Mouse (Mus musculus) right cerebral cortex, postnatal 10 days (tissue): Measurements from ENCODE around the gene Gm13030.
"Not testable (repeated sequence)": the region's sequence is repeated elsewhere in the genome, so short reads cannot be mapped to it uniquely, and the experiment has no call there.

ENCODE experiments used
- DNase-seq, 2 experiments: peaks; one replicate each; pipeline ENCODE4 v3.0.0; 2021; ENCODE audit warnings: low spot score in 2 of 2

Gene Gm13030

DNA sequence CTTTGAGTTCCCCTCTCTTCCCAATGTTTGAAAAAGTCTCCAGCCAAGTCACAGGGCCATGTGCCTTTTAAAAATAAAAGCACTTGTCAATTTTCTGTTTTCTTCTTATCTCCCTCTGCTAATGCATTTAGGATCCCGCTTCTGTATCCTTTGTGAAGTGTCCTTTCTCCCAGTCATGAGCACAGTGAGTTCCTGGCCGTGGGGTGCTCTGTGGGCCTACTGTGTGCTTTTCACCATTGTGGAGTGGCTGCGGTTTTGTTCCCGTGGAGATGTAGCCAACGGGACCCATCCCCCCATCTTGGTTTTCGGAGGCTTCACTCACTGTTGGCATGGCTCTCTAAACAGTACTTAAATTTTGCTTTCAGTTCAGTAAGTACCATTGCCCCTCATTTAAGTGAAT lies 7.8 kb downstream of the Gm13030 start:
- DNase-seq = no peak

DNA sequence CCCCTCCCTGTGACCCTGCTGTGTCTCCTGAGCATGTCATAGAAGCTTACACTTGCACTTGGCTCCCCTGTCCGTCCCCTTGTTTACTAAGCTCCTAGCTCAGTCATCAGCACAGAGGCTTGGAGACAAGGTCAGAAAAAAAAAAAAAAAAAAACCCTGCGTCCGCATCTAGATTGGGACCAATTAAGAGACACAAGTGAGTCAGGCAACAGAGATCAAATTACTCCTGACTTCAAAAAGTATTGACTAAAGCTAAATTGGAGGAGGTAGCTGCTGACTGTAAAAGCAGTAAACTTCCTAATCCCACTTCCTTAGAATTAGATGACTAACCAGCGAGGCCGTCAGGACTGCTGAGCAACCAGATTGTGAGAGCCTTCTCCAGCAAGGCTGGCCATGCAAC lies 8.7 kb downstream of the Gm13030 start:
- DNase-seq = no peak

DNA sequence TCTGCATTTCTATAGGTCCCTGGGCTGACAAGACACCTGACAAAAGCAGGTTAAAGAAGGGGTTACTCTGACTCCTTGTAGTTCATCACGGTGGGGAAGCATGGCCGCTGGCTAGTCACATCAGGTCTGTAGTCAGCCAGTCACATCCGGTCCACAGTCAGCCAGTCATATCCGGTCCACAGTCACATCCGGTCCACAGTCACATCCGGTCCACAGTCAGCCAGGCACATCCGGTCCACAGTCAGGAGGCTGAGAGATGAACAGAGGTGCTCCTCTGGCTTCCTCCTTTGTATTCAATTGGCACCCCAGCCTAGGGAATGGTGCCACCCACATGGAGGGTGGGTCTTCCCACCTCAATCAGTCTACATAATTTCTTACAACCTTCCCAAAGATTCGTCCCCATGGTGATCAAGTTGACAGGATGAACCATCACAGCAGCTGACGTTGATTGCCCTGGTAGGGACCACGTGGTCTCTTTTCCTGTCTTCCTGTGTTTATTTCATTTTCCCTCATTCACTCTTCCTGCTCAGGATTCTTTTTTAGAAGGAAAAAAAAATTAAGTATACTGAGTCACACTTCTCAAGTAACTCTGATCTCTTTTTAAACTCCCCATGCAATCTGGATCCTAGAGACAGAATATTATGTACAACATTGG lies 10.3 kb downstream of the Gm13030 start, which contains the start of gene Pla2g5:
TSS of gene Pla2g5 (minus strand) at position 139 of the 655 bp plus-strand sequence.
- peak in 1 of 2 experiments; percentile 29 for DNase-seq

- peak; percentile 87 to 89 for DNase-seq
Measured at GRCm38 (mm10) chr4:138859728-138860127, 14.0 kb downstream of the Gm13030 start.

DNA sequence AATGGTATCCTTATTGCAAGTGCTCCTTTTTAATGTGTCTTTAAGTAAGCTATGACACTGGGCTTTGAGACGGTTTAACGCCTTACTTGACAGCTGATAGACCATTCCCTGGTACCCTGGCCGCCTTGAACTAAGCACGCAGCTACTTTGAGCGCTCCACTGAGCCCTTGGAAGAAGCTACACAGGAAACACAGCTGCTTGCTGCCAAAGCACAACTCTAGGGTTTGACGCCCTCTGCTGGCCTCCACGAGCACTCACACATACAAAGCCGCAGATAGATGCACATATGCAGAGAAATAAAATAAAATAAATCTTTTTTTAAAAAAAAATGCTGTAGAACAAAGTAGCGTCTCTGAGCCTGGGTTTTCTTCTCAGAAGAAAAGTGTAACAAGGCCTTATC lies 14.5 kb downstream of the Gm13030 start:
- peak in 1 of 2 experiments; percentile 73 for DNase-seq

DNA sequence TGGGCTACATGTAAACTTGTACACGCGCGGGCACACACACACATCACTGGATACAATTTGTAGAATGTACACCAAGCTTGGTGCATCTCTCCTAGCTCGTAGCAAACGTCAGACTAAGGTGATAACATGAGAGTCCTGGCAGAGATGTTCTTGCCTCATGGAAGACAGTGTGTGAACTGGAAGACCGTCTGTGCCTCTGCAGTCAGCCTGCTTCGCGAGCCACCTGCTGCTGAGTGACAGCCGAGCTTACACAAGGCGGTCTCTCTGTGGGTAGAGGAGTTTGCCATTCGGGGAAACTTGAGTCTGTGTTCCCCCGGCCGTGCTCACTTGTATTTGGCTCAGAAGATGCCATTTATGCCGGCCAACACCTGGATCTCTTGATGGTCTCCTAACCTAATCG lies 15.3 kb downstream of the Gm13030 start:
- DNase-seq = peak; percentile 58 to 80

GRCm38 (mm10) chr4:138857576-138857975 lies 16.2 kb downstream of the Gm13030 start:
- DNase-seq = peak in 1 of 2 experiments; percentile 30

DNA sequence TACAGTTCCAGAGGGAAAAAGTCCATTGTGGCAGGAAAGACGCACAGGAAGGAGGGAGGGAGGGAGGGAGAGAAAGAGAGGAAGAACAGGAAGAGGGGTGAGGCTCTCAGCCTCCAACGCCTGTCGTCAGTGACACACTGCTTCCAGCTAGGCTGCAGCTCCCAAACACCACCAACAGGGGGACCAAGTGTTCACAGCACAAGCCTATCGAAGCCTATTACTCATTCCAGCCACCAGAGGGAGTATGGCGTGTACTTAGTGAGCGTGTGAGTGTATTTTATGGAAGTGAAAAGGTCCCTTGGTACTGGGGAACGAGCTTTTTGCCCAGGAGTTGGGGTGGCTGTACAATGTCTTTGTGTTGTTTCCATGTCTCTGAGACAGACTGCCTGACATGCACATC lies 17.3 kb downstream of the Gm13030 start:
- peak; percentile 84 for DNase-seq

DNA sequence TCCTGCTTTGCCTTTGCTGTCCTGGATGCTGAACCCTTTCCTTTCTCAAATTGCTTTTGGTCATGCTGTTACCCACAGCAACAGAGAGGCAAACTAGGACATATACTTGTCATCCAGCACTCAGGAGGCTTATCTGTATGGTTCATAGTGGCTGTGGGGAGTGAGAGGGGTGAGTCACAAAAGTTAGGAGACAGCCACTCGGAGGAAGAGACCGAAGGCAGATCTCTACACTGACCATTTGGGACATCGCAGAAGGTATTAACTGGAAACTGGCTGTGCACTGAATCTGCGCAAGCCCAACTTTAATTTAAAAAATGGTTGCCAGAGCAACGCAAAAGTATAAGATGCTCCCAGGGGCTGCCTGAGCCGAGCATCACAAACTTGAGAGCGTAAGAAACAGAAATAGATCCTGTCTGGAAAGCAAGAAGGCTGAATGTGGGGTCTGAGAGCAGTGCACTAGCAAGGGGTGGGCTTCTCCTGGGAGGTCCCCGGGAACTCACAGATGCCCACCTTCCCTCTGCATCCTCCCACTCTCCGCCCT lies 18.6 kb downstream of the Gm13030 start:
- peak; percentile 54 to 76 for DNase-seq

GRCm38 (mm10) chr4:138852961-138853360 lies 20.8 kb downstream of the Gm13030 start:
- peak in 1 of 2 experiments; percentile 29 for DNase-seq

- DNase-seq = peak; percentile 88 to 90
Measured at GRCm38 (mm10) chr4:138851463-138851862, 22.3 kb downstream of the Gm13030 start.

GRCm38 (mm10) chr4:138841386-138841785 lies 32.4 kb downstream of the Gm13030 start:
- DNase-seq = peak; percentile 92

- no peak for DNase-seq
Measured at GRCm38 (mm10) chr4:138840726-138841125, 33.0 kb downstream of the Gm13030 start.

GRCm38 (mm10) chr4:138839806-138840205 lies 34.0 kb downstream of the Gm13030 start:
- DNase-seq = no peak

DNA sequence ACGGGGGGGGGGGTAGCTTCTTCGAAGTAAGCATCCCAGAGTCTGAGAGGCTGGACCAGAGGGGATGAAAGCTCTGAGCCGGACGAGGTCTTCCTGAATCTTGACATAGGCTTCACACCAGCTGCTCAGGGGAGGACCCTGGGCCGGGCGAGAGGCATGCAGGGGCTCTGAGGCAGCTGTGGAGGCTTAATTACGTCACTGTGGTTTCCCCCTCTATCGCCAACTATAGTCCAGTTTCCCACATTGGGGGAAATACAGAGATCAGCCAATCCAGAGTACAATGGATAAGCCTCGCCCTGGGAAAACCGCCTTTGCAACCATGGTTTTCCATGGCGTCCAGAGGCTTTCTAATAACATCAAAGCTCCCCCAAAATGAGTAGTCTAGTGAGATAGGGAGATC lies 46.6 kb downstream of the Gm13030 start:
- DNase-seq = no peak

DNA sequence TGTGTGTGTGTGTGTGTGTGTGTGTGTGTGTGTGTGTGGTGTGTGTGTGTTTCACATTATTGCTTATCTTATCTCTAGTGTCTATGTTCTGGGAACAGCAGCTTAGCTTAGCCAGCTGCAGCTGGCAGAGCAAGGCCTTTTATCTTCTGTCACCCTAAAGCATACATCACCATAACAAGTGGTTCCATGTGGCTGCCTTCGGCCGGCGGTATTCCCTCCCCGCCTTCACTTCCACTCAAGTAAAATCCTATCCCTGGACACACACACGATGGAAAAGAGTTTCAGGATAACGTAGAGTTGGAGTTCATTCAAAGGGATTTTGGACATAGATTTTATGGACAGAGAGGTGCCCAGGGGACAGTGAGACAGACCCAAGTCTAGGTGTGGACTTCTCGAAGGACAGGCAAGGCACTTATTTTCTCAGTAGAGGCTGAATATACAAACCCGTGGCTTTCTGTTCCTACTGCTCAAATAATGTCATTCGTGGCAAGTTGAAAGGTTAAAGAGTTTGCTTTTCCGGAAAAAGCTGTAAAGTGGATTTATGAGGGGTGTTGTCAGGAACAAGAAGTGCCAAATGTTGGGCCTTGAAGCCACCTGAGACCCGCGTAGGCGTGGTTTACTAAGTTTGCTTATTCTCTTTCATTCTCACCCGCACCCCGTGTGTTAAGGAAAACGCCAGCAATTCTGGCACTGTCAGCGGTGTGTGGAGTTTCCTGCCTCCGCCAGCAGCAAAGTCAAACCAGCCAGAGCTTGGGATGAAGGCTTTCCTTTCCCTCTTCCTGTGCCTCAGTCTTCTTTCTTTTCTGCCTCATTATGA lies 47.8 kb downstream of the Gm13030 start:
- DNase-seq = no peak

DNA sequence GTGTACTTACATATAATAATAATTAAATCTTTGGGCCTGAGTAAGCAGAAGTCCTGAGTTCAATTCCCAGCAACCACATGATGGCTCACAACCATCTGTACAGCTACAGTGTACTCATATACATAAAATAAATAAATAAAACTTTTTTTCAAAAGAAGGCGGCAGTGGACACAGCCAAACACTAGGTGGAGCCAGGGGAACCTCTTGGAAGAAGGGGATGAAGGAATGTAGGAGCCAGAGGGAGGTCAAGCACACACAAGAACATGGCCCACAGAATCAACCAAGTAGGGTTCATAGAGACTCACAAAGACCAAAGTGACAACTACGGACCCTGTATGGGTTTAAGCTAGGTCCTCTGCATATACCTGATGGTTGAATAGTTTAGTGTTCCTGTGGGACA lies 49.1 kb downstream of the Gm13030 start:
- DNase-seq = no peak

GRCm38 (mm10) chr4:138824161-138824560 lies 49.6 kb downstream of the Gm13030 start:
- DNase-seq = not testable (repeated sequence)

DNA sequence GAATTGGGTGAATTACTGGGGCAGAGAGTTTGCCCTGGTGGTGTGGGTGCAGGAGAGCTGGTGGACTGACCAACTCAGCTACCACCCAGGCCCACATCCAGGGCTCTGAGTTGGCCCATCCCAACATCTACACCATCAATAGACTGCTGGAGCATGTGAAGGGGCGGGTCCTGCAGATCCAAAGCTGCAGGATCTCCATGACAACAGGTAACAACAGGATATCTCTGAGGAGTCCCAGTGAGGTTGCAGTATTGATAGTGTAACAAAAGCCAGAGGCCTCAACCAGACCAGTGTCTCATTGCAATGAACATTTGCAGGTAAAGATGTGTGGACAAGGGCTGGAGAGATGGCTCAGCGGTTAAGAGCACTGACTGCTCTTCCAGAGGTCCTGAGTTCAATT lies 52.7 kb downstream of the Gm13030 start:
- no peak for DNase-seq
